Mouse (Mus musculus): ENCODE results near the gene Olfr1371. TPM values are rescaled to one million over a fixed set of nuclear protein-coding genes. Genes with fewer than 3 reads are reported as not detected.
A peak's percentile ranks its signal among the peaks of the same experiment; 100 is the strongest.

Olfr1371 gene
- total and polyA plus RNA-seq, 3 experiments = not detected

DNA sequence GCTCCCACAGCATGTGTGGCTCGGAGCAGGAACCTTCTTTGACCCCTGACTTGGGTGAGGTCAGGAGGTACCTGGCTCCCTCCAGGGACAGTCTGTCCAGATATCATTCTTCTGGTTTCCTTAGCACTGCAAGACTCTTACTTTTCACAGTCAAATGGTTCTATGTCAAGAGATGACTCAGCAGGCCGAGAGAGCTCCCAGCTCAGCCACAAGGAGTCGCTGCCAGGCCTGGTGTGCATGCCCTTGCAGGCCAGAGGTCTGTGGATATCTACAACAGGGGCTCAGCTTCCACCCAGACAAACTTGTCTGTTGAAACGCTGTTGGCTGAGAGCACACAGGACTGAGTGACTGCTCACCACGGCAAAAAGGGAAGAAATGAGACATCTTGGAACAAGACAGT, 48.1 kb upstream of the Olfr1371 start (continued):
- no peak for TF ChIP-seq GATA1 (IDR thresholded peaks at IDR 0.05; ENCODE audit: low read depth, low read length)

DNA sequence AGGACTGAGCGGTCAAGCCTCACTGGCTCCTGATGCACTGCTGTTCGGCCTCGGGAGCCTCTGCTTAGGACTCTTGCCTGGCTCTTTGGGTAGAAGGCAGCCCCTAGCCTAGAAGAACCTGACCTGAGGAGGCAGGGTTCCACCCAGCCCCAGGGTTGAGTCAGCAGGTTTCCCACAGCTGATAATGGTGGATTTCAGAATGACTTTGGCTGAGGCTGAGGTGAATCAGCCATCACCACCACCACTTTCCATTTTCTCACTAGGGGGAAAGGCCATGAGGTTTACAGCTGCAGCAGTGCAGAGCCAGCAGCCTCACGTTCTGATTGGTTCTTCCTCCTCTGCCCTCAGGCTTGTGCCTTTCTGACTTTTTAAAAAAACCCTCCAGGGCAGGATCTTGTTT, 47.1 kb upstream of the Olfr1371 start:
- no peak for TF ChIP-seq MYC (IDR thresholded peaks at IDR 0.05; ENCODE audit: low read depth, low read length)
- TF ChIP-seq MAFK (IDR thresholded peaks at IDR 0.05; ENCODE audit: borderline replicate concordance, low read depth, low read length) = peak; percentile 48; the same call in 1 of the 2 replicates
- 0 out of 2 replicates have a peak, but pooled peaks have one; percentile 43 for TF ChIP-seq ETS1 (IDR thresholded peaks at IDR 0.05; ENCODE audit: low read depth, low read length)
- no peak for TF ChIP-seq GATA1 (IDR thresholded peaks at IDR 0.05; ENCODE audit: low read depth, low read length)
- H3K27me3 ChIP-seq (ENCODE audit: control insufficient read depth in 1 of 2, insufficient read depth in 2 of 2, low read length in 2 of 2) = no peaks in the 10 kb centered on the region
- no peak overlapping the region for H3K9ac ChIP-seq (ENCODE audit: control insufficient read depth, low read depth, low read length, poor library complexity, severe bottlenecking)
- H3K27ac ChIP-seq (ENCODE audit: control insufficient read depth, low read depth, low read length) = no peak overlapping the region
- H3K36me3 ChIP-seq (ENCODE audit: control insufficient read depth in 1 of 2, insufficient read depth in 2 of 2, low read length in 2 of 2) = no peaks in the 10 kb centered on the region; a peak in 1 of 4 replicates
- no peaks in the 10 kb centered on the region for H3K79me2 ChIP-seq (ENCODE audit: control insufficient read depth, insufficient read depth, low read length, poor library complexity)
- H3K4me1 ChIP-seq (ENCODE audit: control insufficient read depth in 1 of 2, insufficient read depth in 2 of 2, low read length in 2 of 2) = peaks cover 3 to 11% of the 10 kb centered on the region in 2 experiments
- no peaks in the 10 kb centered on the region for H3K9me3 ChIP-seq (replicated peaks; ENCODE audit: insufficient read depth, low read length)
- peak; percentile 65 for DNase-seq (ENCODE audit: low read depth, low spot score)
- H3K4me3 ChIP-seq (ENCODE audit: control insufficient read depth in 1 of 2, insufficient read depth in 1 of 2, low read depth in 2 of 2, low read length in 2 of 2) = no peak overlapping the region

DNA sequence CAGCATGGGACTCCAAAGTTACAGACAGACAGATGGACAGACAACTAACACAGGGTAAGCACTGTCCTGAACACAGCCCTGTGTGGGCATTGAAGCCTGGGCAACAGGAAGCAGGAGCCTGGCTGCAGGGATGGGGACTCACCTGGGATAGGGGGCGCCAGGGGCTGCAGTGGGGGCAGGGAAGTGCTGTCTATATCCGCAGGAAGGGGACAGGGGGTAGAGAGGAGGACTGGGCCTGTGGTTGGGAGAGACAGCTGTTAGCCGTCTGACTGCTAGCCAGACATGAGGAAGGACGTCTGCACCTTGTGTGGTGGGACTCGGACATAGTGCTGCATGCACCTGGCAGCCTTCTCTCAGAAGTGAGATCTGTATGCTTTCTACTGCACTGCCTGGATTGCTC, 44.9 kb upstream of the Olfr1371 start:
- DNase-seq (ENCODE audit: low read depth, low spot score) = no peak
- no peaks in the 10 kb centered on the region for H3K27me3 ChIP-seq (ENCODE audit: control insufficient read depth in 1 of 2, insufficient read depth in 2 of 2, low read length in 2 of 2)
- H3K4me1 ChIP-seq (ENCODE audit: control insufficient read depth in 1 of 2, insufficient read depth in 2 of 2, low read length in 2 of 2) = peaks cover 3 to 11% of the 10 kb centered on the region in 2 experiments
- H3K9me3 ChIP-seq (replicated peaks; ENCODE audit: insufficient read depth, low read length) = no peaks in the 10 kb centered on the region
- no peak for TF ChIP-seq ZNF384 (IDR thresholded peaks at IDR 0.05; ENCODE audit: low read depth, low read length)
- no peak for TF ChIP-seq KAT2A (conservative IDR thresholded peaks at IDR 0.05; ENCODE audit: low read depth, low read length)
- no peak for TF ChIP-seq ELF1 (IDR thresholded peaks at IDR 0.05; ENCODE audit: low read depth, low read length)
- TF ChIP-seq HCFC1 (IDR thresholded peaks at IDR 0.05; ENCODE audit: low read depth, low read length) = no peak
- TF ChIP-seq CHD2 (IDR thresholded peaks at IDR 0.05; ENCODE audit: low read length) = no peak
- no peak for TF ChIP-seq NRF1 (IDR thresholded peaks at IDR 0.05; ENCODE audit: insufficient read depth, low read depth, low read length, poor library complexity, severe bottlenecking)
- no peak for TF ChIP-seq JUND (IDR thresholded peaks at IDR 0.05; ENCODE audit: low read depth, low read length)
- no peak for TF ChIP-seq GATA1 (IDR thresholded peaks at IDR 0.05; ENCODE audit: low read depth, low read length)
- no peak for TF ChIP-seq ZC3H11A (IDR thresholded peaks at IDR 0.05; ENCODE audit: low read depth, low read length)
- TF ChIP-seq TAL1 (IDR thresholded peaks at IDR 0.05; ENCODE audit: low read length) = no peak
- TF ChIP-seq GABPA (IDR thresholded peaks at IDR 0.05; ENCODE audit: low read depth, low read length) = no peak
- TF ChIP-seq MXI1 (IDR thresholded peaks at IDR 0.05; ENCODE audit: low read depth, low read length) = no peak
- TF ChIP-seq POLR2AphosphoS5 (IDR thresholded peaks at IDR 0.05; ENCODE audit: borderline replicate concordance, low read depth, low read length) = no peak
- TF ChIP-seq RCOR1 (IDR thresholded peaks at IDR 0.05; ENCODE audit: low read depth, low read length) = no peak
- no peak for TF ChIP-seq UBTF (IDR thresholded peaks at IDR 0.05; ENCODE audit: borderline replicate concordance, insufficient read depth, low read depth, low read length)
- TF ChIP-seq MEF2A (IDR thresholded peaks at IDR 0.05; ENCODE audit: extremely low read depth, insufficient replicate concordance, low read depth, low read length, poor library complexity, severe bottlenecking) = no peak
- TF ChIP-seq ZKSCAN1 (IDR thresholded peaks at IDR 0.05; ENCODE audit: low read depth, low read length) = no peak
- TF ChIP-seq POLR2A (IDR thresholded peaks at IDR 0.05; ENCODE audit: control insufficient read depth in 1 of 2, insufficient read depth in 1 of 2, low read depth in 1 of 2, low read length in 2 of 2, poor library complexity in 1 of 2) = no peak
- TF ChIP-seq SMC3 (IDR thresholded peaks at IDR 0.05; ENCODE audit: low read depth, low read length) = no peak
- TF ChIP-seq ZMIZ1 (IDR thresholded peaks at IDR 0.05; ENCODE audit: low read depth, low read length) = no peak
- no peaks in the 10 kb centered on the region; a peak in 1 of 4 replicates for H3K36me3 ChIP-seq (ENCODE audit: control insufficient read depth in 1 of 2, insufficient read depth in 2 of 2, low read length in 2 of 2)
- H3K79me2 ChIP-seq (ENCODE audit: control insufficient read depth, insufficient read depth, low read length, poor library complexity) = no peaks in the 10 kb centered on the region
- H3K9ac ChIP-seq (ENCODE audit: control insufficient read depth, low read depth, low read length, poor library complexity, severe bottlenecking) = no peak overlapping the region
- no peak overlapping the region for H3K4me3 ChIP-seq (ENCODE audit: control insufficient read depth in 1 of 2, insufficient read depth in 1 of 2, low read depth in 2 of 2, low read length in 2 of 2)
- H3K27ac ChIP-seq (ENCODE audit: control insufficient read depth, low read depth, low read length) = no peak overlapping the region
